Mouse (Mus musculus) megakaryocyte, adult 5-6 weeks (primary cell): ENCODE data around the gene Pla2g2f. TPM values are rescaled to one million over a fixed set of nuclear protein-coding genes. Genes with fewer than 3 reads are reported as not detected.

Experiments used
- ATAC-seq: 2 replicates; pipeline ENCODE4 v1.8.0; 2016; ENCODE audit warnings: mild to moderate bottlenecking, inconsistent platforms; ENCODE audit not compliant: poor library complexity, severe bottlenecking
- total RNA-seq, 2 experiments: library from RNA; stranded (forward) in 1 of 2; stranded (reverse) in 1 of 2; fragments of 153-499, 151-499 nt in 1 of 2; fragments of 221-1000, 200-1000 nt in 1 of 2; gene quantifications; 2 replicates each; pipeline versions ENCODE4 v1.2.3 to v1.2.4; 2015 to 2017

Pla2g2f gene
- total RNA-seq, 2 experiments from 2014 or later, result not detected

GRCm38 (mm10) chr4:138771970-138772369, 14.5 kb upstream of the Pla2g2f start:
- no peak for ATAC-seq

DNA sequence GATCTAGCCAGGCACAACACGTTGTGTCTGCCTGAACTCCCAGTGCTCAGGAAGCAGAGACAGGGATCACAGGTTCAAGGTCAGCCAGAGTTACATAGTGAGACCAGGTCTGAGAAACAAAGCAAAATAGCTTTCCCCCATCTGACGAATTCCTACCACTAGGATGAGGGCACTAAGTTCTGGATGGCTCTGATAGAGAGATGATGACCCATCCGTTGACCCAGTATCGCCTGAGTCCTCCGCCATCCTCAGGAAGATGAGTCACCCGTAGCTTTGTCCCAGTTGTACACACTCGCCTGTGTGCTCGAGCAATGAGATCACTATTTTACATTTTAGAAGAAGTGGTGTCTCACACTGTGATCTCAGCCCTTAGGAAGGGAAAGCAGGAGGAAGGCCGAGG, 4.8 kb upstream of the Pla2g2f start:
- ATAC-seq, result no peak

GRCm38 (mm10) chr4:138755983-138756382, 1.4 kb downstream of the Pla2g2f start:
- no peak for ATAC-seq

DNA sequence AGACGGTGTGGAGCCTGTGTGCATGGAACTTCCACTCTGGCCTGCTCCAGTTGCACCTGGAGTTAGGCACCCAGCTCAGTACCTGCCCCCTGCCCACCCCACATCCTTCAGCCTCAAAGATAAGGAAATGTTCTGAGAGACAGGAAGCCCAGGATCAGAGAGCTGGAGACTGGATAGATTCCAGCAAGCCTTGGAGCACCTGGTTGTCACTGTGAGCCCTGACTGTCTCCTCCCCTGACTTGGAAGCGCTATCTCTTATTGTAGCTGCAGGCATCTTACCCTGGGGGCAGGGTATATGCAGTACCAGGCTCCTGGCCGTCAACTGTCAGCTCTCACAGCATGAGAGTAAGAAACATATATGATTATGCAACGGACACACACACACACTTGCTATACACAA, 2.0 kb downstream of the Pla2g2f start:
- ATAC-seq, result no peak

GRCm38 (mm10) chr4:138754432-138754831, 3.0 kb downstream of the Pla2g2f start:
- ATAC-seq, result no peak

- no peak for ATAC-seq
Measured at GRCm38 (mm10) chr4:138753608-138754007, 3.8 kb downstream of the Pla2g2f start.

DNA sequence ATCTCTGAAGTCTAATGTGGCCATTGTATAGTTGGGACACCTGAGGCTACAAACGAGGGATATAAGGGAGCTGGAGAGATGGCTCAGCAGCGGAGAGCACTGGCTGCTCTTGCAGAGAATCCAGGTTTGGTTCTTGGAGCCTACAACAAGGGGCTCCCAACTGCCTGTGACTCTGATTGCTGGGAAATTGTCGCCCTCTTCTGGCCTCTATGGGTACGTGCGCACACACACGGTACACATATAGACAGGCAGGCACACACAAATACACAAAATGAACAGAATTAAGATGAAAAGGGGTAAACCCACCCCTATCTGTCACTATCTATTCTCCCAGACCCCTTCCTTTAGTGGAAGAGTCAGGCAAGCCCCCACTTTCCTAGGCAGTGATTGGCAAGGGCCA, 4.8 kb downstream of the Pla2g2f start:
- no peak for ATAC-seq

DNA sequence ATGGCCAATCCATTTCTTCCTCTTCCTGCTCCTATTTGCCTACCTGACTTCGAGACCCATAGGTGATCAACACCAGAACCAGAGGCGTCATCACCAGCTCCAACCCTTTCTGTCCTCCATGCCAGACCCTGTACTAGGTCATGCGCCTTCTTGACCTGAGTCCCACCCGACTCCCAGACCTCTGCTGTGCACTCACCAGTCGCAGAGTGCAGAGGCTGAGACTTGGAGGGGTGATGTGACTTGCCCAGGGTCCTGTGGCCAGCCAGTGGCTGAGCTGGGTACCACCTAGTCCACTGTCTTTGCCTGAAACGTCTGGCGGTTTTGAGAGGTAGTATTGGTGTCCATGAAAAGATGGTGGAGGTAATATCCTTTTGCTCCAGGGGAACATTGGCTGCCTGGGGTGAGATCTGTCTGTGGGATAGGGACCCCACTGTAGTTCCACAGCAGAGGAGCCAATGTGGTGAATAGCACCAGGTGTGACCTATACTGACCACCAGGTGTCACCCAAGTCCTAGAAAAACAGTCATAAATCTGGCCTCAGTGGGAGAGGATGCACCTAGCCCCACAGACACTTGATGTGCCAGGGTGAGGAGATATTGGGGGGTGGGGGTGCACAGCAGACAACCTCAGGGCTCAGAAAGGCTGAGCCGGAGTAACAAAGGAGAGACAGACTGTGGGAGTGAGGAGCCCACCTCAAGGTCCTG, 8.9 kb downstream of the Pla2g2f start:
- ATAC-seq, result no peak

- no peak for ATAC-seq
Measured at GRCm38 (mm10) chr4:138747851-138748250, 9.6 kb downstream of the Pla2g2f start.

- ATAC-seq, result no peak
Measured at GRCm38 (mm10) chr4:138746866-138747265, 10.6 kb downstream of the Pla2g2f start.

- ATAC-seq, result no peak
Measured at GRCm38 (mm10) chr4:138745884-138746283, 11.5 kb downstream of the Pla2g2f start.

DNA sequence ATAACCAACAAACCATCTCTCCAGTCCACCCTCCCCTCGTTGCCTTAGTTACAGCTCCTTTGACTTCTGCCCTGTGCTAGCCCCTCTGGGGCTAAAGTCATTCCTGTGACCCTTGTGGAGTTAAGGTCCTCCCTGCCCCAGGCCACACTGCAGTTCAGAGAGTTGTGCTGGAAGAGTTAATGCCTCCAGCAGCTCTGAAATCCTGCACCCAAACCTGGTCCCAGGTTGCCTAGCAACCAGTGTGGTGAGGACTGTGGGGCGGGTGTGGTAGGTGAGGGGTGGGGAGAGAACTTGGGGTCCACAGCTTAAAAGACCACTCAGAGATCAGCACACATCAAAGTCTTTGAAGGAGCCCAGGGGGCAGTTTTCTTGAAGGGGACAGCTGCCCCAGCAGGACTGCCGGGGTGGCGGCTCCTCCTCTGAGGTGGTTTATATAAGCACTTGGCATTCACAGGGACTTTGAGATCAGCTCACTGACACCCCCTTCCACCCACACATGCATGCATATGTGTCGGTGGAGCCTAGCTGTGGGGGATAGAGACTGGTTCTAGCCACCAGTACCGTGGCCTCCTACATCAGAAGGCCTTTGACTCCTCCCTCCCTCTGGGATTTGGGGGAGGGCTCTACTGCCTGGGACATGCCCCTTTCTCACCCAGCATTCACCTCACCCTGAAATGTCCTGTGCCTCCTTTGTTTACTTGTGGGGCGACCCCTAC, 18.1 kb downstream of the Pla2g2f start:
- no peak for ATAC-seq

DNA sequence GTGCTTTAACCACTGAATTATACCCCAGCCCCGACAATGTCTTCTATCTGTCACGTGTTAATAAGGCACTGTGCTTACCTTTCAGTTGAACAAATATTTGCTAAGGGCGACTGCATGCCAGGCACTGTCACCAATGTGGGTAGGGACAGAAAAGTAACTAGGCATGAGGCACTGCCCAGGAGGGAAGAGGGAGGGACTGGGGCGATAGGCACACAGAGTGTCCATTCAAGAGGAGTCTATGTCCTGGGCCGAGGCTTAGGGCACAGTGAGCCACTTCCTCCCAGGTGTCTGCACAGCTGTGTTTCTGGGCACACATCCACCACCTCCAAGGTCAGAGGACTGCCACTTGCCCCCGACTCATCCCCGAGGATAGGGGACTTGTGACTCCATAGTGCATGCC, 20.4 kb downstream of the Pla2g2f start, which contains the start of gene Ubxn10:
Ubxn10 (minus strand) TSS at position 137 of the 400 bp plus-strand sequence.
- no peak for ATAC-seq

DNA sequence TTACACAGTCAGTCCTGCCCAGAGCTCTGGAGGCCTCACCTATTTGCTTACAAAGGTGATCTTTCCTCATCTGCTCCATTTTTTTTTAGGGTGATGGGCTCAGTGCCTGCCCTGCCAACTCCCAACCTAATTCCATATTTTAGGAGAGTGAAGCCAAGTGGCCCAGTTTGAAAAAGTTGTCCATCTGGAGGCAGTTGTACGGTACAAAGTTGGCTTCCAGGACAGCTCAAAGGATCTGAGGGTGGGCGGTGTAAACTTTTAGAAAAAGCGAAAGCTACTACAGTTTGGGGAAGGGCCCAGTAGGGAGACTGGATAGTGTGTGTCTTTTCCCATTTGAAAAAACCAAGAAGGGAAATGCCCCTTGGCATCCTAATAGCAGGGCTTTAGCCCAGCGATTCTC, 22.6 kb downstream of the Pla2g2f start:
- no peak for ATAC-seq

DNA sequence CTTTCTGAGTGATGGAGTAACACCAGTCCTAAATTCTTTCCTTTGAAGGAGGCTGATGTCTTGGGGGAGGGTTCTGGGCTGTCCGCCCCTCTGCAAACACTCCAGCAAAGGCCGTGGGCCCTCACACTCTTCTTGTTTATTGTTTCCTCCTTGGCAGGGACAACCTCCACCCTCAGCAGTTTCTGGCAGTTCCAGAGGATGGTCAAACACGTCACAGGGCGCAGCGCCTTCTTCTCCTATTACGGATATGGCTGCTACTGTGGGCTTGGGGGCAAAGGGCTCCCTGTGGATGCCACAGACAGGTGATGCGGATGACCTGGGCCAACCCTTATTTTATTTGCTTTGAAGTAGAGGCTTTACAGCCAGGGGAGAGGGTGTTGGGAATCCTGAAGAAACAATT, 23.3 kb downstream of the Pla2g2f start:
- no peak for ATAC-seq

GRCm38 (mm10) chr4:138729018-138729703, 28.3 kb downstream of the Pla2g2f start:
- ATAC-seq, result no peak

- no peak for ATAC-seq
Measured at GRCm38 (mm10) chr4:138725751-138726150, 31.7 kb downstream of the Pla2g2f start.

- ATAC-seq, result no peak
Measured at GRCm38 (mm10) chr4:138725127-138725461, 32.3 kb downstream of the Pla2g2f start.

DNA sequence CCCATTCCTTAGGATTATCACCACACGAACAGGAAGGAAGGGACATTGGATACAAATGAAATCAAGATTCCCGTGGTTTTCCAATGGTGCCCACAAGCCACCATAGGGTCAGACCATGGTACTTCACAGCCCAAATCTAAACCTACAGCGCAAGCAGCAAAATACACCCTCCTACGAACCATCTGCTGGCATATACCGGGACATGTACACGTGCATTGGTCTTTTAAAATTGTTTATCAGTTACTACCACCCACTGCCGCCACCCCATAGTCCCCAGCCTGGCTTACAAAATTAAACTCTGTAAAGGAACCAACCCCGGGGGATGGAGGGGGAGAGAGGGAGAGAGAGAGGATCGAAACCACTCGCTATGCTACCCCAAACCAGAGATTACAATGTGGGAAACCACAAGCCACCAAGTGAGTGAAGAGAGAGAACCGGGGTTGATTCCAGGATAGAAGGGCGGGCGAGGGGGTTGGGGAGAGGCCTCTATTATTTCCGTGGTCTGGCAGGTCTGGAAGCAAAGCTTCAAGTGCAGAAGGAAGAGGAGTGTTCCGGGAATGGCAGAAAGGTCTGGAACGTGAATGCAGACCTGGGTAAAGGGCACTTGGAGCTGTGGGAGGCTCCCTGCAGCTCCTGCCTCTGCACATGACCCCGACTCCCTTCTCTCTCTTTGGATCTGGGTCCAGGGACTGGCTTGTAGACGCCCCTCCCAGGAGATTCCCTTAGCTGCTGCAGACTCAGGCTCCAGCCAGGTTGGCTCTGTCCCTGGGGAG, 32.9 kb downstream of the Pla2g2f start, which contains the start of gene Pla2g2c:
Pla2g2c (plus strand) TSS at position 439 of the 773 bp plus-strand sequence.
- no peak for ATAC-seq

DNA sequence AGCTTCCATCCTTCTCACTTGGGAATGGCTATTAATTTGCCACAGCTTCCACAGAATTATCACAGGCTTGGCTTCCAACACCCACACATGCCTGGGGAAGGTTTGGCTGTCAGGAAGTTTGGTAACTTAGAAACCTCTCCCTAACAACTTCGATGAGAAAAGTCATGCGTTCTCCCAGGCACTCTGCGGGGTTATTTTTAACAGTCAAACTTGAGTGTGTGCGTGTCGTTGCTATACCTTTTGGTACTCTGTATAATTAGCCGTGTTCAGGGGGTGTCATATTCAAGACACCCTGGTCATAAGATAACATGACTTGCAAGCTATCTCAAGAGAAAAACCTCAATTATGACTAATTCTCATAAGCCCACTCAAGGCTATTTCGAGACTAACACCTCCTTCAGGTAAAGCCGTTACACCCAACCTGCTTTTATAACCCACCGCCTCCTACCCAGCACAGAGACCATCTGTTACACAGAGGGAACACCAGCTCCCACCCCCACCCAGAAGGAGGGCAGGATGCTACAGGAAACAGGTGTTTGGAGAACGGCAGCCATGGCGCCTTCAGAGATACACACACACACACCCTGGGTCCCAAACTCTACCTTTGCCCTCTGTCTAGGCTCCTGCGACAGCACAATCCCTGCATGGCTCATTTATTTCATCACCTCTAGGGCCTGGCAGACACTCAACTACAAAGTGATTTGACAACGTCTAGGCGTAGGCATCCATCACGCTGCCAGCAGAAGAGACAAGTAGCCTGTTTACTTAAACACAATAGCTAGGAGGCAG, 33.7 kb downstream of the Pla2g2f start:
- no peak for ATAC-seq
